Mouse (Mus musculus) myocyte (in vitro differentiated cells): ENCODE measurements around the gene Ddost. TPM values are rescaled to one million over a fixed set of nuclear protein-coding genes. Genes with fewer than 3 reads are reported as not detected.
A peak's percentile ranks its signal among the peaks of the same experiment; 100 is the strongest.

Experiments
- H3K27me3 ChIP-seq: one replicate; pipeline ENCODE4 v1.6.1; 2011; ENCODE audit not compliant: control insufficient read depth, insufficient read depth, insufficient read length
- H3K36me3 ChIP-seq: one replicate; pipeline ENCODE4 v1.6.1; 2011; ENCODE audit not compliant: control insufficient read depth, insufficient read depth
- H3K4me2 ChIP-seq: one replicate; pipeline ENCODE4 v1.6.1; 2011; ENCODE audit warnings: low read depth, control low read depth
- H3K4me3 ChIP-seq: one replicate; pipeline ENCODE4 v1.5.1; 2011; ENCODE audit warnings: mild to moderate bottlenecking, control low read depth, moderate library complexity
- H3K79me2 ChIP-seq: one replicate; pipeline ENCODE4 v1.6.1; 2011; ENCODE audit not compliant: control insufficient read depth, insufficient read depth
- H3ac ChIP-seq: one replicate; pipeline ENCODE4 v1.6.1; 2011; ENCODE audit not compliant: control insufficient read depth, insufficient read length
- CEBPB ChIP-seq: IDR thresholded peaks from 2 replicates; pipeline ENCODE4 v1.6.1; 2011; ENCODE audit warnings: mild to moderate bottlenecking, moderate library complexity; ENCODE audit not compliant: poor library complexity, insufficient read depth, severe bottlenecking
- E2F4 ChIP-seq: IDR thresholded peaks from one replicate; pipeline ENCODE4 v1.6.1; 2011; ENCODE audit warnings: mild to moderate bottlenecking, control low read depth, moderate library complexity; ENCODE audit not compliant: insufficient read depth
- MAX ChIP-seq: IDR thresholded peaks from one replicate; pipeline ENCODE4 v1.6.1; 2011; ENCODE audit warnings: low read depth, mild to moderate bottlenecking, control low read depth
- MYOD1 ChIP-seq, 3 experiments: IDR thresholded peaks; one replicate each; pipeline ENCODE4 v1.6.1; 2011; ENCODE audit warnings: control low read depth in 2 of 3, low read depth in 2 of 3, mild to moderate bottlenecking in 2 of 3, moderate library complexity in 1 of 3; ENCODE audit not compliant: insufficient read length in 2 of 3, control insufficient read depth in 1 of 3
- MYOG ChIP-seq, 3 experiments: IDR thresholded peaks; one replicate each; pipeline ENCODE4 v1.6.1; 2011; ENCODE audit warnings: control low read depth in 2 of 3, low read depth in 2 of 3, mild to moderate bottlenecking in 2 of 3; ENCODE audit not compliant: insufficient read length in 2 of 3, control insufficient read depth in 1 of 3, insufficient read depth in 1 of 3
- POLR2A ChIP-seq: IDR thresholded peaks from one replicate; pipeline ENCODE4 v1.6.1; 2011; ENCODE audit warnings: low read depth, mild to moderate bottlenecking, control low read depth, moderate library complexity; ENCODE audit not compliant: insufficient read length
- POLR2AphosphoS2 ChIP-seq: IDR thresholded peaks from one replicate; pipeline ENCODE4 v1.6.1; 2011; ENCODE audit warnings: low read depth, control low read depth; ENCODE audit not compliant: insufficient read length
- REST ChIP-seq: IDR thresholded peaks from one replicate; pipeline ENCODE4 v1.6.1; 2011; ENCODE audit warnings: mild to moderate bottlenecking, control low read depth, moderate library complexity; ENCODE audit not compliant: insufficient read depth, insufficient read length
- SRF ChIP-seq: IDR thresholded peaks from one replicate; pipeline ENCODE4 v1.6.1; 2011; ENCODE audit warnings: low read depth; ENCODE audit not compliant: control insufficient read depth, insufficient read length
- TCF12 ChIP-seq: IDR thresholded peaks from one replicate; pipeline ENCODE4 v1.6.1; 2011; ENCODE audit warnings: mild to moderate bottlenecking, control low read depth; ENCODE audit not compliant: poor library complexity, insufficient read depth, severe bottlenecking
- TCF3 ChIP-seq: IDR thresholded peaks from one replicate; pipeline ENCODE4 v1.6.1; 2011; ENCODE audit warnings: low read depth, control low read depth; ENCODE audit not compliant: insufficient read length
- USF1 ChIP-seq: IDR thresholded peaks from one replicate; pipeline ENCODE4 v1.6.1; 2011; ENCODE audit warnings: low read depth, mild to moderate bottlenecking, control low read depth, moderate library complexity
- polyA plus RNA-seq: library from polyadenylated mRNA; unstranded; fragments of >200 nt; fragmentation: generic; extraction: Trizol; gene quantifications from one replicate; pipeline ENCODE4 v1.2.1, GENCODE M21; 2012; ENCODE audit warnings: missing spikeins

Ddost gene
- polyA plus RNA-seq, 1 experiment = 162 TPM

DNA sequence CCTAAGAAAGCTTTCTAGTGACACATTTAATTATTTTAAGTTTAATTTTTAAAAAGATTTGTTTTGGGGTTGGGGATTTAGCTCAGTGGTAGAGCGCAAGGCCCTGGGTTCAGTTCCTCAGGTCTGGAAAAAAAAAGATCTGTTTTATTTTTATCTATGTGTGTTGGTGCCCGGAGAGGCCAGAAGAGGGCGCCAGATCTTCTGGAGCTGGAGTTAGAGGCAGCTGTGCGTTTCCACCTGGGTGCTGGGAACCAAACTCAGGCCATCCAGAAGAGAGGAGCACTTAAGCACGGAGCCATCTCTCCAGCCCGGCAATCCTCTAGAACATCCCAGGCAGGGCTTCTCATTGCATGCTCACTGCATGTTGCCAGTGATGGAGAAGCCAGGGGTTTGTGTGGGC is 11.8 kb downstream of the Ddost start:
- TF ChIP-seq MYOG (IDR thresholded peaks at IDR 0.05; ENCODE audit: control insufficient read depth in 1 of 3, insufficient read depth in 1 of 3, insufficient read length in 2 of 3, low read depth in 2 of 3) (no peak), SRF (no peak), E2F4 (no peak), MYOD1 (IDR thresholded peaks at IDR 0.05; ENCODE audit: control insufficient read depth in 1 of 3, insufficient read length in 2 of 3, low read depth in 2 of 3) (no peak), USF1 (no peak), MAX (no peak), CEBPB (no peak), POLR2AphosphoS2 (no peak), TCF3 (no peak), REST (no peak)

GRCm38 (mm10) chr4:138318509-138319266 is 14.2 kb downstream of the Ddost start:
- Histone ChIP-seq H3K36me3 (no peaks in the 10 kb centered on the region), H3K4me2 (no peak overlapping the region), H3K27me3 (no peaks in the 10 kb centered on the region), H3K4me3 (no peak overlapping the region), H3K79me2 (no peaks in the 10 kb centered on the region), H3ac (no peak overlapping the region)
- no peak for TF ChIP-seq CEBPB
- no peak for TF ChIP-seq TCF12
- no peak for TF ChIP-seq TCF3
- no peak for TF ChIP-seq REST
- TF ChIP-seq POLR2AphosphoS2 = no peak
- TF ChIP-seq MAX = no peak
- TF ChIP-seq E2F4 = no peak
- no peak for TF ChIP-seq SRF
- TF ChIP-seq POLR2A = no peak
- no peak for TF ChIP-seq USF1
- no peak for TF ChIP-seq MYOD1 (IDR thresholded peaks at IDR 0.05; ENCODE audit: control insufficient read depth in 1 of 3, insufficient read length in 2 of 3, low read depth in 2 of 3)
- no peak for TF ChIP-seq MYOG (IDR thresholded peaks at IDR 0.05; ENCODE audit: control insufficient read depth in 1 of 3, insufficient read depth in 1 of 3, insufficient read length in 2 of 3, low read depth in 2 of 3)

More for the DNA sequence above, 11.8 kb downstream of the Ddost start:
- Histone ChIP-seq H3K79me2 (no peaks in the 10 kb centered on the region), H3K27me3 (no peaks in the 10 kb centered on the region), H3K4me2 (no peak overlapping the region), H3K4me3 (no peak overlapping the region), H3K36me3 (no peaks in the 10 kb centered on the region), H3ac (no peak overlapping the region)

- Histone ChIP-seq H3ac (no peak overlapping the region), H3K4me2 (no peak overlapping the region), H3K79me2 (no peaks in the 10 kb centered on the region), H3K36me3 (no peaks in the 10 kb centered on the region), H3K4me3 (no peak overlapping the region), H3K27me3 (no peaks in the 10 kb centered on the region)
- no peak for TF ChIP-seq SRF
- TF ChIP-seq MAX = no peak
- TF ChIP-seq MYOD1 (IDR thresholded peaks at IDR 0.05; ENCODE audit: control insufficient read depth in 1 of 3, insufficient read length in 2 of 3, low read depth in 2 of 3) = no peak
These were observed 15.0 kb downstream of the Ddost start for GRCm38 (mm10) chr4:138319508-138319907.

DNA sequence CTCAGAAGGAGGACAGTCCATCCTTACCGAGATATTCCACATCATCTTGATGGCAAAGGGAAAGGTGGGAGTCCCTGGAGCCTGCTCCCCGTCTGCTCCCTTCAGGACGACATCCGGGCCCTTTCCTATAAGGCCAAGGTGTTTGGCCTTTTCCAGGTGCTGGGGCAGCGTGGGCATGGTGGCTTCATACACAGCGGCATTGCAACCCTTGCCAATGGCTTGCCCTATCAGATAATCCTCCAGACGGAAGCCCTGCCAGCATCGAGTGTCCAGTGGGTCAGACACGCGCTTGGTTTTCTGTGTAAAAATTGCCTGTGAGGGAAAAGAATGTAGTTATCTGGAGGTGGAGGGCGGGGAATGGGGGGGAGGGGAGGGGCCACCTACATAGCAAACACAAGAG is 16.2 kb downstream of the Ddost start:
- TF ChIP-seq CEBPB (no peak), MYOD1 (IDR thresholded peaks at IDR 0.05; ENCODE audit: control insufficient read depth in 1 of 3, insufficient read length in 2 of 3, low read depth in 2 of 3) (no peak), MAX (no peak), TCF3 (no peak), POLR2AphosphoS2 (no peak), MYOG (IDR thresholded peaks at IDR 0.05; ENCODE audit: control insufficient read depth in 1 of 3, insufficient read depth in 1 of 3, insufficient read length in 2 of 3, low read depth in 2 of 3) (no peak), SRF (no peak), TCF12 (no peak), USF1 (no peak)
- no peaks in the 10 kb centered on the region for H3K36me3 ChIP-seq
- no peaks in the 10 kb centered on the region for H3K79me2 ChIP-seq
- no peak overlapping the region for H3K4me3 ChIP-seq
- H3ac ChIP-seq = no peak overlapping the region
- H3K27me3 ChIP-seq = no peaks in the 10 kb centered on the region
- no peak overlapping the region for H3K4me2 ChIP-seq

DNA sequence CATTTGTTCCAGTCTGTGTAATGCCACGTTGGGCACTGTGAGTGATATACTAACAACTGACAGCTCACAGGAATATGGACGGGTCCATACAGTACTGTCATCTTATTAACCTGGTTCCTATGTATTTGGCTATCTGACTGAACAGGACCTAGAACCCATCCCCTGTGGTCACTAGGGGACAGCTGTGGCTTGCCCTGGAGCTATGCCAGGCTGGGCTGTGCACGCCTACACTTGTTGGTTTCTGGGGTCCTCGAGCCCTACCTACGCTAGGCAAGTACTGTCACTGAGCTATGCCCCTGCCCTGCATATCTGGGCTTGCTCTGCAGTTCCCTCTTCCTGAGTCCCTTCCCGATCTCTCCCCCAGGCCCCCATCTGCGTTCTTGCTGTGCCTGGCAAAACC is 17.0 kb downstream of the Ddost start:
- Histone ChIP-seq H3K27me3 (no peaks in the 10 kb centered on the region), H3K4me2 (no peak overlapping the region), H3K4me3 (no peak overlapping the region), H3K79me2 (no peaks in the 10 kb centered on the region), H3K36me3 (no peaks in the 10 kb centered on the region), H3ac (no peak overlapping the region)
- TF ChIP-seq MYOG (IDR thresholded peaks at IDR 0.05; ENCODE audit: control insufficient read depth in 1 of 3, insufficient read depth in 1 of 3, insufficient read length in 2 of 3, low read depth in 2 of 3) (peak in 2 of 3 experiments; percentile 19 to 55), CEBPB (no peak), MYOD1 (IDR thresholded peaks at IDR 0.05; ENCODE audit: control insufficient read depth in 1 of 3, insufficient read length in 2 of 3, low read depth in 2 of 3) (peak in 1 of 3 experiments; percentile 59), TCF3 (no peak), TCF12 (no peak)
